8 mouse cellular contexts compared by ENCODE assay signal in the genomic region with DNA sequence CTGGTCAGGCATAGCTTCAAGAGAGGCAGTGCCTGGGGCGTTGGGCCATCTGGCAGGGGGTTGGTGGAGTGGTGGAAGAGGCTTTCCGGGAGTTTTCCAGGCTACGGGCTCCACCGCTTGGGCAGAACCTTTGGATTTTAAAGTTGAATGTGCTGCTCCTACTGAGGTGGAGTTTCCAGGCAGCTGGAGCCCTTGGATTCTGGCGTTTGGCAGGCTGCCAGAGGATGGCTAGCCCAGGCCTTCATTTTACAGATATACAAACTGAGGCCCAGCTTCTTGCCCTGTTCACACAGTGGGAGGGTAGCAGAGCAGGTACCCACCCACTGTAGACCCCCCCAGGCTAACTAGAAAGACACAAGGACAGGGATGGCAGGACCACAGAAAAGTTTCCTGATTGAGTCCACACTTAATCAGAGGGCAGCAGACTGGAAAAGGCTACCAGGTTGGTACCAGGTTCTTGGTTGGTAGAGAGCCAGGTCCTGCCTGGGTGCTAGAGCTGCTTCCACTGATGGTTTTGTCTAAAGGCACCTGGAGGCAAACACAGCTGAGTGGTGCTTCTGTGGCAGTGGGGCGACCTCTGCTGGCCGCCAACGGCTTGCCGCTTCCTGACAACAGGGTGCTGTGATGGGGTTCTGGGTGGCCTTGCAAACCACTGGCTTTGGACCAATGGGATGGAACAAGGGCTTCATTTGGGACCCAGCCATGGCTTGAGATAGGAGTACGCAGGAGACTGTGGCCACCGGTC.
DNase-seq lines count a peak whose midpoint lies in the region; ATAC-seq and TF ChIP-seq lines count a peak whose summit lies in the region.

No protein-coding gene starts in this region.

- H3K4me1 ChIP-seq in cortical plate, adult 2 months (ENCODE audit: control insufficient read depth, insufficient read depth, low read length) = peaks cover 2% of the 10 kb centered on the region

- H3K4me3 ChIP-seq in cortical plate, adult 2 months (ENCODE audit: insufficient read depth, low read length) = no peak overlapping the region
- no peak overlapping the region for H3K4me3 ChIP-seq in left cerebral cortex, adult 2 months

- DNase-seq in adipocyte (ENCODE audit: low spot score) = peak; percentile 54
- peak; percentile 88 for DNase-seq in gastrocnemius, postnatal 10 days
- DNase-seq in induced T-regulatory cell, adult 2 months (ENCODE audit: low read depth) = peak; percentile 83
- peak; percentile 86 to 88 for DNase-seq in left cerebral cortex, adult 2 months (ENCODE audit: extremely low spot score in 1 of 2, low spot score in 2 of 2)
- DNase-seq in right cerebral cortex, adult 2 months (ENCODE audit: low spot score in 2 of 2) = peak; percentile 91 to 92
- DNase-seq in urinary bladder, postnatal 10 days (ENCODE audit: low spot score) = peak; percentile 52

- peak; percentile 90 for TF ChIP-seq CTCF in cortical plate, adult 2 months (IDR thresholded peaks at IDR 0.05; ENCODE audit: extremely low read depth, insufficient read depth, low read length)
- peak; percentile 95 for TF ChIP-seq CTCF in left cerebral cortex, adult 2 months (IDR thresholded peaks at IDR 0.05)

- TF ChIP-seq POLR2A in cortical plate, adult 2 months (IDR thresholded peaks at IDR 0.05; ENCODE audit: extremely low read depth, insufficient read depth, low read length) = no peak

- H3K27ac ChIP-seq in cortical plate, adult 2 months (ENCODE audit: insufficient read depth, low read length) = no peak overlapping the region
- no peak overlapping the region for H3K27ac ChIP-seq in left cerebral cortex, adult 2 months

- intact Hi-C loops in left cerebral cortex, adult 2 months (cut with DNase I) = loop anchor here (2.0 to 10.0 kb wide), 6 partner anchors 107 to 1065 kb away; a partner anchor contains a TSS

- peak; percentile 90 for ATAC-seq in megakaryocyte, adult 5-6 weeks (ENCODE audit: poor library complexity, severe bottlenecking)
